Mouse (Mus musculus): ENCODE results near the gene S100a2.

Gene S100a2

DNA sequence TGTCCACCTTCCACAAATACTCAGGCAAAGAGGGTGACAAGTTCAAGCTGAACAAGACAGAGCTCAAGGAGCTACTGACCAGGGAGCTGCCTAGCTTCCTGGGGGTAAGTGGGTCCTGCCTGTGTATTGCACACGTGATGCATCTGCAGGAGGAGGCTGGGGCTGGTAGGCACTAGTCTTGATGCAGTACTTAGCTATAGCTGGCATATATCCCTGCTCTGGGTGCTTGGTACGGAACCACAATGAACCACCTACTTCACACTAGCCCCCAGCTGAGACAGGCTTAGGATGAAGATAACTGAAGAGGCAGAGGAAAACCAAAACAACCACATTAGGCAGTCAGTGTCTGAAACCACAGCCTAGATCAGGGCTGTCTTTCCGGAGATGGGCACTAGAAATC, 15.0 kb downstream of the S100a2 start:
- TF ChIP-seq GATA4 (IDR thresholded peaks at IDR 0.05; ENCODE audit: insufficient replicate concordance, low read length) = no peak

DNA sequence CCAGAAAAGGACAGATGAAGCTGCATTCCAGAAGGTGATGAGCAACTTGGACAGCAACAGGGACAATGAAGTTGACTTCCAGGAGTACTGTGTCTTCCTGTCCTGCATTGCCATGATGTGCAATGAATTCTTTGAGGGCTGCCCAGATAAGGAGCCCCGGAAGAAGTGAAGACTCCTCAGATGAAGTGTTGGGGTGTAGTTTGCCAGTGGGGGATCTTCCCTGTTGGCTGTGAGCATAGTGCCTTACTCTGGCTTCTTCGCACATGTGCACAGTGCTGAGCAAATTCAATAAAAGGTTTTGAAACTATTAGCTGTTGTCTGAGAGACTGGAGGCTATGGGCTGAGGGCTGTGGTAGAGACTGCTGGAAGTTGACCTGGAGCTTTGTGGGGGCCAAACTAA, 15.7 kb downstream of the S100a2 start:
- TF ChIP-seq GATA4 (IDR thresholded peaks at IDR 0.05; ENCODE audit: insufficient replicate concordance, low read length) = no peak

DNA sequence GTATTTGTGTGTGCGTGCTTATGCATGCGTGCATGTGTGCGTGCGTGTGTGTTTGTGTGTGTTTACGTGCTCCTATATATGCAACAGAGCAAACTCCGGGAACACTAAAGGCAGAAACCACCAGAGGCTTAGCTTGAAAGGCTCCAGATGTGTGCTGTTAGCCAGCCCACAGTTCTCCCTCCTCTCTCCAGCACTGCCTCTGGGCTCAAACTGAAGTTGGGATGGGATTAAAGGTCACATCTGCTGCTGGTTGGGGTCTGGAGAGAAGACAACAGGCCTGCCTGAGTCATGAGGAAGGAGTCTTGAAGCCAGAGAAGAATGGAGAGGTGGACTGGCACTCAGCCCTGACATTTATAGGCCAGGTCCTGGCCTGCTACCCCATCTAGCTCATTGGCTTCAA, 16.1 kb downstream of the S100a2 start:
- no peak for TF ChIP-seq GATA4 (IDR thresholded peaks at IDR 0.05; ENCODE audit: insufficient replicate concordance, low read length)

DNA sequence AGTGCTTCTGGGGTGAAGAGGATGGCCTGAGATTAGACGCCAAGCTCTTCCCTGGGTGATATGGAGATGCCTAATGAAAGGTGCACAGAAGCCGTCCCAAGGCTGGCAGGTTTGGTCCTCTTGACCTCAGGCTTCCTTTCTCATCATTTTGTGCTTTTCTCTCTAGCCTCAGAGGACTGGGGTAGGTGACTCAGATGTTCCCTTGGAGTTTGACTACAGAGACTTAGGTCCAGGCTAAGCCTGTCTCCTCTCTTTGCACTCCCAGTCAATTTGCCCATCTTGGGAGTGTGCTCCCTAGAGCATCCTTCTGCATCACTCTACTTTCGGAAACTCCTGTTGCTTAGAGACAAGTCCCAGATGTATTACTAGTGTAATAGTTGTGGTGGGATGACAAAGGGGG, 17.3 kb downstream of the S100a2 start:
- no peak for TF ChIP-seq GATA4 (IDR thresholded peaks at IDR 0.05; ENCODE audit: insufficient replicate concordance, low read length)

DNA sequence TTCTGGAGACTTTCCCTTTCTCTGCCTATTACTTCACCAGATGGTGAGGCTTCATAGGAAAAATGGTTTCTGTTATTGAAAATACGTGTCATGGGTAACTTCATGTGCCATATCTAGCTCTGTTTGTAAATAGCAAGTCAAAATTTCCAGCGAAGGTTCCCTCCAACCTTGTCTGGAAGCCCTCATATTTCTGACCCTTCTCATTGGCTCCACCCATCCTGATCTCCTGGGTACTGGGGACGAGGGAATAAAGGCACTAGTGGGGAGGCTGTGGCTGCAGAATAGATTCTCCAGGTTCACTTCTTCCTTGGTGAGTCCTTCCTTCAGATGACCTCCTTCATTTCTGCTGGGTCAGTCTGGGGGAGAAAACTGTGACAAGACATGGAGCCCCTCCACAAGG, 18.2 kb downstream of the S100a2 start, which contains the start of gene S100a5:
TSS of gene S100a5 (plus strand) at position 301 of the 400 bp plus-strand sequence.
- no peak for TF ChIP-seq GATA4 (IDR thresholded peaks at IDR 0.05; ENCODE audit: insufficient replicate concordance, low read length)

DNA sequence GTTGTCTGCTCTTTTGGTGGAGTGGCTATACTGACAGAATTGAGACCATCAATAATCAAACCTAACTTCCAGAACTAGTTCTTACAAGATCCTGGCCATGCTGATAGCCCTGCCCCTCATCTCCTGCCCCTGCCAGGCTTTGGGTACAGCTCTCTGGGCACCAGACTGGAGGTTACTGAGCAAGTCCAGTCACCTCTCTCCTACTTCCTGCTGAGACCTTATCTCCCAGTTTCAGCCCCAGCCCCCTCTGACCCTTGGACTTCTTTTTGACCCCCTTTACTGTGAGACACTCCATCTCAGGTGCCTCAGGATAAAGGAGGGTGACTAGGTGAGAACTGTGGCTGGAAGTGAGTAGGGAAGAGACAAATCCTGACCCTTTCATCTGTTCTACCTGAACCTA, 19.1 kb downstream of the S100a2 start:
- no peak for TF ChIP-seq GATA4 (IDR thresholded peaks at IDR 0.05; ENCODE audit: insufficient replicate concordance, low read length)

DNA sequence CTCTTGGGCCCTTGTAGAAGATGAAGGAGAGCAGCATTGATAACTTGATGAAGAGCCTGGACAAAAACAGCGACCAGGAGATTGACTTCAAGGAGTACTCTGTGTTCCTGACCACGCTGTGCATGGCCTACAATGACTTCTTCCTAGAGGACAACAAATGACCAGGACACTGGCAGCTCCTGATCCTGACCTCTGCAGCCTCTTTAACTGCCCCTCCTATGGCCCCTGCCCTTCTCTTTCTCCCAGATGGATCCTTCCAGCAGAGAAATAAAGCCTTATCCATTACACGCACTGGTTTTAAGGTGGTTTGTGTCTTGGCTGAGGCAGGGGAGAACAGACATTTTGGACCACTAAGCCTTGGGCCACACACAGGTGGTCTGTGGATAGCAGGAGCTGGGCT, 21.4 kb downstream of the S100a2 start:
- TF ChIP-seq GATA4 (IDR thresholded peaks at IDR 0.05; ENCODE audit: insufficient replicate concordance, low read length) = no peak

DNA sequence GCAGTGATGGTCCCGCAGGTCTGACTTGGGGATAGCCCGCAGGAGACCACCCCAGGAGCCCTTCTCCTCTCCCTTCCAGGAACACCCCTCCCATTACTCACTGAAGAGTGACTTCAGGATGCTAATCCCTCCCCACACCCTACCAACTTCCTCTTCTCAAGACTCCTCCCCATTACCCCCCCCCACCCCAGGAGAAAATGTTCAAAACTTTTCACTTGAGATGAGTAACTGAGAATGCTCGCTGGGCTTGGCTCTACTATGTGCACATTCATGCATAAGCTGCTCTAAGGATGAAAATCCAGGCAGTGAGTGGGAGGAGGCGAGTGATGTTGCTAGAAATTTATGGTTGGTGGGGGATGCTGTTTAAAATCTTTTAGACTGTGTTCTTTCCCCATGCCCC, 22.0 kb downstream of the S100a2 start:
- TF ChIP-seq GATA4 (IDR thresholded peaks at IDR 0.05; ENCODE audit: insufficient replicate concordance, low read length) = no peak

DNA sequence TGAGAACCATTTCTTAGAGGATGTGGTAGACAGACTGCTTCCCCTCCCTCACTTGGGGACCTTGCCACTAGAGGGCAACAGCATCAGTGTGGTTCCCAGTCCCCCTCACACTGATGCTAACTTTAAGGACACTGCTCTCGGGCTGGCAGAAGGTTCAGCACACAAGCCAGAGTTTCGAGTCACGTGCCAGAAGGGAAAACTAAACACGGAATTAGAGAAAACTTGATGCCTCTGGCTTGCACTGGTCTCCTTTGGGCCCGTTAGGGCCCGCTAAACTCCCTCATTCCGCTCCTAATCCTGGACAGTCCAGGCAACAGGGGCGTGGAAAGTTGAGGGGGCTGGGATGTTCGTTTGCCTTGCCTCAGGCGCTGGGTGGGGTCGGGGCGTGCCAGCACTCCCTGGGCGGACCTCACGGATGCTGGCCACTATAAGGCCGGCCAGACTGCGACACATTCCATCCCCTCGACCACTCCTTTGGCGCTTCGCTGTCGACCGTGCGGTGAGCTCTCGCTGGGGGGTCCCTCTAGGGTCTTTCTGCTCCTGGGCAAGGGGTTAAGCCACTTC, 22.8 kb downstream of the S100a2 start, which contains the start of gene S100a6:
TSS of gene S100a6 (plus strand) at position 155 of the 564 bp plus-strand sequence.
- no peak for TF ChIP-seq GATA4 (IDR thresholded peaks at IDR 0.05; ENCODE audit: insufficient replicate concordance, low read length)

DNA sequence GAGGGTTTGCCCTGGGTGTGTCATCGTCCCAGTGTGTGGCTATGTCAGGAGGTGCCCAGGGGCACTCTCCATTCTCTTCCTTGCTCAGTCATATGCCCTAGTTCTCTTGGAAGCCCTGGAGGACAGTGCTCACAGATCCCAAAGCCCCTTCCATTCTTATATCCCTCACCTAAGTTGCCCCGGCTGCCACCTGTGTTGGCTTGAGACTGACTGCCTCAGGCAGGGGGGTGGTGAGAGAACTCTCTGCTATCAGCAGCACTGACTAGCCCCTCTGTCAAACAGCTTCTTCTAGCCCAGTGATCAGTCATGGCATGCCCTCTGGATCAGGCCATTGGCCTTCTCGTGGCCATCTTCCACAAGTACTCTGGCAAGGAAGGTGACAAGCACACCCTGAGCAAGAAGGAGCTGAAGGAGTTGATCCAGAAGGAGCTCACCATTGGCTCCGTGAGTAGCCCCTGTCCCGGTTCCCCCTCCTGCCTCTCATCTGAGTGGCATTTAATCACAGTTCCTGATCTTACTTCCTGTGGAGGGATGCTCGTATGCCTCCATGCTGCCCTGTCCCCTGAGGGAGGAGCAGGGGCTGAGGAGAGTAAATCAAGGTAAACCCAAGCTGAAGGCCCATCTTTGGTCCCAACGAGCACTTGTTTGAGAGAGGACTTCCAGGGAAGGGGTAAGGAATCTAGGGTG, 23.6 kb downstream of the S100a2 start:
- TF ChIP-seq GATA4 (IDR thresholded peaks at IDR 0.05; ENCODE audit: insufficient replicate concordance, low read length) = no peak

DNA sequence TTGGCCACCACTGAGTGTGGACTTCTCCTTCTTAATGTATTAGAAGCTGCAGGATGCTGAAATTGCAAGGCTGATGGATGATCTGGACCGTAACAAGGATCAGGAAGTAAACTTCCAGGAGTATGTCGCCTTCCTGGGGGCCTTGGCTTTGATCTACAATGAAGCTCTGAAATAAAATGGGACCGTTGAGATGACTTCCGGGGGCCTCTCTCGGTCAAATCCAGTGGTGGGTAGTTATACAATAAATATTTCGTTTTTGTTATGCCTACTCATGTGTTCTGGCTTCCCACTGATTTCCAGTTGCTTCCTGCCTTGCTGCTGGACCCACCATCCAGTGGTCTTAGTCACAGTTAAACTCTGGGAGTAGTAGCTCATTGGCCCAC, 24.1 kb downstream of the S100a2 start:
- no peak for TF ChIP-seq GATA4 (IDR thresholded peaks at IDR 0.05; ENCODE audit: insufficient replicate concordance, low read length)

DNA sequence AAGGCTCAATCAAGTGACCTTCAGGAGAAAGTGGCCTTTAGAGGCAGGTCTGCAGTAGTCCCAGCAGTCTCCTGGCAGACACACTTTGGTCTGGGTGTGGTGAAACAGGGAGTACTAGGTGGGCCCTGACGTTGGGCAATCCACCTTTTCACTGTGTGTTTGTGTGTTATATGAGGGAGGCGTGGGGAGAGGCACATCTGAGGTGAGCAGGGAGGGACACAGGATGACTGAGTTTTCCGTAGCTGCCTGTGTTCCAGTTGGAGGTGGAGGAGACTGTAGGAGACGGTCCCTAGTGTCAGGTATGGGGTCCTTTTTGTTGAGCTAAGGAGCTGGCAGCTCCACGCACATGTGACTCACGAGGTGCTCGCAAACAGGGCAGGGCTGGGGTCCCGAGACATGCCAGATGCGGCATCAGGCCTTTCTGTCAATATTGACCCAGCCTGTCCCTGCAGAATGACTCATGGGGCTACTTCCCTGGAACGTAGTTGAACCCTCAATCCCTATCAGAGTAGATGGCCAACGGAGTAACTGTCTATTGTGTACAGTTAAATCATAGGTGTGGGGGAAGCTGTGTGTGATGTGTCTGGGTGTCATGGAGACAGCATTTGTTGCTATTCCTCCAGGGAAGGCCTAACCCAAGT, 24.7 kb downstream of the S100a2 start:
- no peak for TF ChIP-seq GATA4 (IDR thresholded peaks at IDR 0.05; ENCODE audit: insufficient replicate concordance, low read length)

DNA sequence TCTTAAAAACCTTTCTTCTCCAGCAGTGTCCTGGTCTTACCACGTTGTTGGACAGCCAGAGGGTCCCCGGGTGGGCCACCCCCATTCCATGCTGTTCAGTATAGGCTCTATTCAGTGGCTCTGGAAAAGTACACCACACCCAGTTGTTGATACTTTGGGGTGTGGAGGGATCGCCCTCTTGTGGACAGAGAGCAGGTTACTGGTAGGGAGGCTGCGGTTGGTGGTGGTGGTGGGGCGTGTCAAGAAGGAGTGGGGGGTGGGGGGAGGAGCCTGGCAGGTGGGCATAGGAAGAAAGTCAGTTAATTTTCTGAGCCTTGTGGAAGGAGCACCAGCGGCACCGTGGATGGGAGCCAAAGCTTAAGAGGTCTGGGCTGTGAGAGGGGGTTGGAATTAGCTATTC, 25.4 kb downstream of the S100a2 start:
- TF ChIP-seq GATA4 (IDR thresholded peaks at IDR 0.05; ENCODE audit: insufficient replicate concordance, low read length) = no peak

DNA sequence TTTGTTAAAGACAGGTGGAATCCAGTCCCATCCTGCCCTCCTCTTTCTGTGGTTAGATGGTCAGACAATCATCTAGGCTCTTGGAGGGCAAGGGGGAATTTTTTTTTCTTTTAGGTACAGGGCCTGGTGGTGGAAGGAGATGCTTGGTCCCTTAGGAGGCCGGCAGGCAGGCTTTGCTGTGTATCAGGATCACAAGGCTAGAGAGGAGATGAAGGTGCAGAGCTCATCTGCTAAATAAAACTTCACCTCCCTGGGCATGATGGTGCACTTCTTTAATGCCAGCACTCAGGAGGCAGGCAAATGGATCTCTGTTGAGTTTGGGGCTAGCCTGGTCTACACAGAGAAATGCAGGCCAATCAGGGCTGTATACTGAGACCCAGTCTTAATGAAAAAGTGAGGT, 25.9 kb downstream of the S100a2 start:
- no peak for TF ChIP-seq GATA4 (IDR thresholded peaks at IDR 0.05; ENCODE audit: insufficient replicate concordance, low read length)

DNA sequence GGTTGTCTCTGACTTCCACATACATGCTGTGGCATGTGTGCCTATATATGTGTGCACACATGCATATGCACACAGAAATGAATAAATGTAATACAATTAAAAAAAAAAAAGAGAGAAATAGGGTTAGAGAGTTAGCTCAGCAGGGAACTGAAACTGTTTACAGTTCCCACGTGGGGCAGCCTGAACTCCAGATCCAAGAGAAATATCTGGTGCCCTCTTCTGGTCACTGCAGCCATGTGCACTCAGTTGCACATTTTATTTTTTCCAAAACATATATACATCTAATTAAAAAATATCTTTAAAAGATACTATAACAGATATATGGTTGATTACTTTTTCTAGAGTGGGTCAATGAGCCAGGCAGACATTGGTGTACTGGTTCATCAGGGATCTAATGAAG, 27.5 kb downstream of the S100a2 start:
- no peak for TF ChIP-seq GATA4 (IDR thresholded peaks at IDR 0.05; ENCODE audit: insufficient replicate concordance, low read length)

DNA sequence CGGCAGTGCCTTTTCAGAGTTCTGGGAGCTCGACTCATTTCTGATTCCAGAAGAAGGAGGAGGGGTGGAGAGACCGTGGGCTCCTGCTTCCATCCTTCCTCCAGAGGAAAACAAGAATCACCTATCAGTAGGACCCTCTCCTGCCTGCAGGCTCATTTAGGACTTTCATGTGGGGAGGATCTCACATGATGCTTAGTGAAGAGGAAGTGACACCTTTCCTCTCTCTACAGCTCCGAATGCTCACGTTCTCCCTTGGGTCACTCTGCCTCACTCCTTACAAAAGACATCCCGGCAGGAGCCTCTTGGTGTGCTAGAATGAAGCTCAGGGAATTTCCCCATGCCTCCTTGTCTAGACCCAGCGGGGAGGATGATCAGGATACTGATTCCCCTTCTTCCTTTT, 31.5 kb downstream of the S100a2 start:
- TF ChIP-seq GATA4 (IDR thresholded peaks at IDR 0.05; ENCODE audit: insufficient replicate concordance, low read length) = no peak

Measured in liver, adult (tissue).